Mouse (Mus musculus): Measurements from ENCODE around the gene Mphosph9. TPM values are rescaled to one million over a fixed set of nuclear protein-coding genes. Genes with fewer than 3 reads are reported as not detected.

The Mphosph9 gene
- total RNA-seq, 4 experiments from 2014 or later = 17.5 to 26.2 (median 24.9) TPM

DNA sequence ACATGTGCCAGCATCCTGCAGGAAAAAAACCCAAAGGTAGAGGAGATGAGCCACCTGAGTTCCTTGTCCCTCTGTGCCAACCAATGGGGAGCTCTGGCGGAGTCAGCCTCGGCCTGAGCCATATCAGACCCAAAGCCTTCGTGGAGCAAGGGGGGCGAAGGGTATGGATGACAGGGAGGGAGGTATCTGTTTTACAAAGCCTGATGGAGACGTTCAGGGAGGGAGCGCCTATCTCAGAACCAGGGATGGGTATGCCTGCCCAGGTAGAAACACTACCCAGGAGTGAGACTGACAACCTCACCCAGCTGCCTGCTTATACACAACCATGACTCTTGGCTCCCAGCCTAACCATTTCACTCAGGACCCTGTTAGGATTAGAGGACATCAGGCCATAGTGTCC, 111.4 kb downstream of the Mphosph9 start:
- DNase-seq (ENCODE audit: low spot score in 2 of 2) = no peak

DNA sequence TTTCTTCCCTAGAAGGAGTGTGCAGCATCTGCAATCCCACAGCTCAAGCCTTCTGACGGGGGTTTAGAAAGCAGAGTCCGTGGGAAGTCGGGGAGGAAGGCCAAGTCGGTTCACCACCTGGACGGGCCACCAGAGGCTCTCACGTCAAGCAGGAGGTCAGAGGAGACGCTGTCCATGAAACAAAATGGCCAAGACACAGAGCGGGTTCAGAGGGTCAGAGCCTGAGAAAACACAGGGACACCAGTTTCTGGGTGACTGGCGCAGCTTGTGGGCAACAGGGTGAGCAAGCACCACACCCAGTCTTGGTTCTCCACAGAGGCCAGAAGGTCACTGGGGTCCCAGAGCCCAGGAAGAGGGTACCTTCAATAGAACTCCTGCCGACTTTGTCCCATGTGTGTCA, 112.1 kb downstream of the Mphosph9 start:
- DNase-seq (ENCODE audit: low spot score in 2 of 2) = no peak

DNA sequence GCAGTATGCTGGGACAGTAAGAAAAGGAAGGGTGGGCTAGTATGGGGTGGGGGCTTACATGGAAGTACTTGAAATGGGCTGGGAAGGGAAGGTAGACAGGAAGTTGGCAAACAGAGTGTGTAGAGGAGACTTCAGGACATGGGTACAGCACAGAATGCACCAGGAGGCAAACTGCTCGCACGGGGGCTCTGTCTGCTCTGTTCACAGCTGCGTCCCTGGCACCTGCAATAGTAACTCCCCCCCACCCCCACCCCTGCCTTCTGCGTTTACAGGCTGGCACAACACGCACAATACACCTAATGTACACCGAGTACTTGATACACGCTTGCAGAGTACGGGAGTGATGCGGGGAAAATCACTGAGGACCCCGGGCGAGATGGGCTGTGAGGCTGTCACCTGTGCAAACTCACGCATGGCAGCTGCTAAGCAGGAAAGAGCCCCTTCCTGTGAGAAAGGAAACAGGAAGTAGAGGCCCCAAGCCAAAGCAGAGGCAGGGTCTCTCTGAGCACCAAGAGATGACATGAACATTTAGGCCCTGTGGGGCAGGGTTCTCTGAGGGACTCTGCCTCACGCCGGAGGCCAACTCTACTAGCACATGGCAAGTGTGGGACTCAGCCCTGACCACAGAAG, 113.1 kb downstream of the Mphosph9 start:
- no peak for DNase-seq (ENCODE audit: low spot score in 2 of 2)

DNA sequence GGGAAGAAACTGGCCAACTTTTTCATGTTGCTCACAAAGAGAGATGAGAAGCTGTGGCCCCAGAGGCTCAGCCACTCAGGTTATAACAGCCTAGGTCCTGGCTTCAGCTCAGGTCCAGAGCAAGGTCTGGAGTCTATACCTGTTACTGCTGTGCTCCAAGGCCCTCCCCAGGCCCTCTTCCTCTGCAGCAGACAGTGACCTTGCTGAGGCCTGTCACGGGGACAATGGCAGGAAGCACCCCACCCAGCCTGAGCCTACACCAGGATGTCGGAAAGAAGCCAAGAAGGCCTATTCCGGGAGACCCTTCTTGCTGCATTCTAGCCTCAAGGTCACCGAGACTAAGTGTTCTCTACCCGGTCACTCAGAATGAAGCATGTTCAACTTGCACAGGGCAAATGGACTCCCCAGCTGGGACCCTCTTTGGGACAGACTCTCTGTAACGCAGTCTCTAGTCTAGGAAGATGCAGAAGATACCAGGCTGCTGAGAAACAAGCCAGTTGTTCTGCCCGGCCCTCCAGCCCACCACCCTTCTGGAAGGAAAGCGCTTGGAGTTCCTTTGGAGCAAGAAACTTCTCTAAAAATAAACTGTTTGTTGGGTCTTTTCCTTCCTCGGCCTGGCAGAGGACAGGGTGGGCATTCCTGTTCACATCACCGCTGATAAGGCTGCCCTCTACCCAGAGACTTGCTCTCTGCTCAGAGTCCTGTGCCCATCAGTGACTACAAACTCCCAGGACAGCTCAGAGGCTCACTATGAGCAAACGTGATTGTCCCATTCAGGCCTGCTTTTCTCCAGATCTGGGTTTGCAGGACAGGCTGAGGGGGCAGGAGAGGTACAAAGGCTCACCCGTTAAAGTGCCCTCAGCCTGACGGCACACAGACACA, 113.9 kb downstream of the Mphosph9 start:
- DNase-seq (ENCODE audit: low spot score in 2 of 2) = no peak

DNA sequence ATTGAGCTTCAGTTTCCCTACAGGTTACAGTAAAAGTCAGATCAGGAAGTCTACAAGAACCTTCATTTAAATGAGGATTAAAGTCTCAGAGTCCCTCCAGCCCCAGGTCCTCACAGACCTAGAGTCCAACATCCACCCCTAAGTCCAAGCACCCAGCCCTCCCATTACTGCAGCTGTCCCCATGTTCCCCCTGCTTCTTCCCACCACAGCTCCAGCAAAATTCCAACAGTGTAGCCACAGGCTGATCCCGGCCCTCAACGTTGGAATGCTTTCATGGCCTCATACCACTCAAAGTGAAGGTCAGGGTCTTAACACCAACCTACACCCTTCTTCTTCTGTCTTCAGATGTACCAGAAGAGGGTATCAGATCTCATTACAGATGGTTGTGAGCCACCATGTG, 116.1 kb downstream of the Mphosph9 start:
- no peak for DNase-seq (ENCODE audit: low spot score in 2 of 2)

DNA sequence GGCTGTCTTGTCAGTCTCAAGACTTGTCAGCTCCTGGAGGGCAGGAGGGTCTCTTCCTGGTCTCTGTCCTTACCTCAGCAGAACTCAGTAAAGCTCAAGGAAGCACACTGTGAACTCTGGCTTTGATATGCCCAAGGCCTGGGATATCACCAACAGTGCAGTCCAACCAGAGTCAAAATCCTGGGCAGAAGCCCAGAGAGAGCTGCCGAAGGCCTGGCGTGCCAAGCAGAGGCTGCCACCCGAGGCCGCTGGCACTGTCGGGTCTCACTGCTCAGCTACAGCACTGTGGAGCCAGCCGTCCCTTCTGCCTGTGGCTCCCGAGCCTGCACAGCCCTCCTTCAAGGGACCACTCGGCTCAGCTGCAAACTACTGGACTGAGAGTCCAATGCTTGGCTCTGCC, 116.5 kb downstream of the Mphosph9 start:
- DNase-seq (ENCODE audit: low spot score in 2 of 2) = peak in 1 of 2 experiments; percentile 57

DNA sequence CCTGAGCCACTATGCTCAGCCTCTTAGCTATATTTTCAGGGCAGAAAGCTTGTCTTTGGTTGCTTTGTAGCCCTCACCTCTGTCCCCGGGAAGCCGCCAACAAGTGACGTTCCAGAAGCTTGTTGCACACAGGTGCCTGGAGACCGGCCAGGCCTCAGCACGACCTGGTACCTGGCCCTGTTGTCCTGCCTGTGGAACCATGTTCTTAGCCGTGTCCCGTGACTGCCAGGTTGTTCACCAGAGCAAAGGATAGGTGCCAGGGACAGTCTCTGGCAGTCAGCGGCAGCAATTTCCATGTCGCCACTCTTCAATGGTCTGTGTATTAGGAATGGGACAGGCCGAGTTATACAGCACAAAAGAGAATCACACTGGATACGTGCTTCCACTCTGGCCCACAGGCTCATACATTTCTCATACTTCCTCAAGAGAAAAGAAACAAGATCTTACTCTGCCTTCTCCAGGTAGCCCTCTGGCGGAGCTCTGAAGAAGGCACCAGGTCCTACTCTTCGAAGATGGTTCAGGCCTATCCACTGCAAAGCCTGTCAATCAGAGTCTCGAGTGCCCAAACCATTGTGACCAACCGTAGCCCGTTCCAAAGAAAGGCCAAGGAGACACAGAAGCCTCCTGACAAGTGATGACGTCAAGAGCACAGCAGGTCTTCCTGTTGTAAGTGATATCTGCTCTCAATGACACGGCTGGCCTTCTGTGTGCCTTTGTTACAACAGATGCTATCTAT, 117.3 kb downstream of the Mphosph9 start:
- DNase-seq (ENCODE audit: low spot score in 2 of 2) = no peak

DNA sequence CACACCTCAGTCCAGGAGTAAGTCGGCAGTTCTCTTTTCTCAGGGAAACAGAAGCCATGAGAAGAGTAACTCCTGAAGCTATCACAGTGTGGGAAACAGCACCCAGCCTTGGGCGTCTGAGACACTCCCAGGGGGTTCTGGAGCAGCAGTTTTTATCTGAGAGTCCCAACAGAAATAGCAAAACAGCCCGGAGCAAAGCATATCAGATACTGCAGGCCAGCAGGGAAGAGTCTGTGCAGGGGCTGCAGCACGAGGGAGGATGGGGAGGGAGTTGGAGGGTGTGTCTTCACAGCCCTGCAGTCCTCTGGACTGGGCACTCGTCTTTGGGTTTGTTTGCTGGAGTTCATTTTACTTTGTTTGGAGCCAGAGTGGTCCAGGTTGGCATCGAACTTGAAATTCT, 117.9 kb downstream of the Mphosph9 start:
- no peak for DNase-seq (ENCODE audit: low spot score in 2 of 2)

DNA sequence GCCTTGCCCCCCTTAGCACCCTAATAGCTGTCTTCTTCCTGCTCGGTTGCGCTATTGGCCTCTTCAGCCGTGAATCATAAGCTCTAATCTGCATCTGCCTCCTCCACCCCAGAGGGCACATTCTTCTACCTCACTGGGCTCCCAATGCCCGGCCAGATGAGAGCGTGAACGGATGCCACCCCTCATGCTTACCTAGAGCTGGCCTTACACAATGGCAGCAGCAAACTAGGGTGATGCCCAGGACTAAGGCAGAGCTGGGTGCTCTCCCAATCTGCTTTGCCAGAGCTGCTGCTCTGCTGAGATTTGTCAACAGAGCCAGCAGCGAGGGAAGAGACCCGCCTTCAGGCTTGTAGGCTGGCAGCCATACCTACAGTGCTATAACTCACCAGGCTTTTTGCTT, 119.7 kb downstream of the Mphosph9 start:
- DNase-seq (ENCODE audit: low spot score in 2 of 2) = no peak

DNA sequence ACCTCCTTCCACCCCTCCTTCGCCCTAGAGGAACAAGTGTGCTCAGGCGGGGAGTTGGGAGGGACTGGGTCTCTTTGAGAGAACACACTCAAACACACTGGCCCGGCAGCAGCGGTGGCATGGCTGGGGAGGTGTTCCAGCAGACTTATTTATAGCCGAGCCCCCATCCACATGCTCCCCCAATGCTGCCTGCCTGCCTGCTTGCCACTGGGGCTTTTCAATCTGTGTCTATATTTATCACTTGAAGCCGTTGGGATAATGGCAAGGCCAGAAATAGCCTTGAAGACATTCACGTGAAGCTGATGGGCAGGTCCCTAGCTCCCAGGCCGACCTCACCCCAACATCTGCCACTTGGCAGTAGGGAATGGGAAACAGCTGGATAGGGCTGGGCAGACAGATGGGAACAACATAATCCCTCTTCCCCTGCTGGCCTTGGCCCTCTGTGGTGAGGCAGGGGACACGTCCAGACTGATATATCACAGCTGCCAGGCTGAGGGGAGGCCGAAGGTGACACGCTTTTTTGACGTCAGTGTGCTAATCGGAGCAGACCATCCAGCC, 121.2 kb downstream of the Mphosph9 start:
- DNase-seq (ENCODE audit: low spot score in 2 of 2) = no peak

DNA sequence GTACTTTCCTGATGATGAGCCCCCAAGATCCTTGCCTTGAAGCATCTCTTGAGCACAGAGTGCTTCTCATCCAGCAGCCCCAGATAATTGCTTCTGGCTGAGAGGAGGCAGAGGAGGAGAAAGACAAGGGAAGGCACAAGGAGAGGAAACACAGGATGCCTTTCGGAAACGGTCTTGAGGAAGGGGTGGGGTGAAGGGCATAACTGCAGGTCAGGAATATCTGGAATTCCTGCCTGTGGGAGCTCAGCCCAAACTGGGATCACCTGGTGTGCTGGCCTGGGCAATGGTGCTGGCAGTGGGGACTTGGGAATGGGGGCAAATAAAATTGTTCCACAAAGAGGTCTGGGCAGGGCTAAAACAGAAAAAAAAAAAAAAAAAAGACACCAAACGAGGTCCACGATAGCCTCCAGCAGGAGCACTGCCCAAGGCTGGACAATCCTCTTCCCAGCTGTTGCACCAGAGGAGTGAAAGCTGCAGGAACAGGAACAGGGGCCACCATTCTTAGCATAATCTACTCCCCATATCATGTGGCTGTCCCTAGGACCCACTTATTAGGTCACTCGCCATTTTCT, 121.9 kb downstream of the Mphosph9 start:
- DNase-seq (ENCODE audit: low spot score in 2 of 2) = no peak

DNA sequence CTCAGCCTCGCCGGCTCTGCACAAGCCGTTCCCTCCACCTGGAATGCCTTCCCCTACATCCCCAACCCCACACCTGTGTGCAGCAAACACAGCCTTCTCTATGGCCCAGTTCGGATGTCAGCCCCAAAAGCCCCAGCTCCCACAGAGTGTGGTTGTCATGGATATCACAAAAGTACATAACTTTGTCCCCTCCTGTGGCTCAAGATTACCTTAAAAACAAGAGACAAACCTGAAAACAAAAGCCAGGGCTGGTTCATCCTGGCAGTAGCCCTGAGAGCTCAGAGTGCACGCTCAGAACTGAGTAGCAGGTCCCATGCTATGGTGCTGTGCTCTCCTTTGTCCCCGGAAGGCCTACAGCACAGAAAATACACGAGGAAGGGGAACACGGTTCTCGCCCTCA, 122.6 kb downstream of the Mphosph9 start:
- DNase-seq (ENCODE audit: low spot score in 2 of 2) = no peak

DNA sequence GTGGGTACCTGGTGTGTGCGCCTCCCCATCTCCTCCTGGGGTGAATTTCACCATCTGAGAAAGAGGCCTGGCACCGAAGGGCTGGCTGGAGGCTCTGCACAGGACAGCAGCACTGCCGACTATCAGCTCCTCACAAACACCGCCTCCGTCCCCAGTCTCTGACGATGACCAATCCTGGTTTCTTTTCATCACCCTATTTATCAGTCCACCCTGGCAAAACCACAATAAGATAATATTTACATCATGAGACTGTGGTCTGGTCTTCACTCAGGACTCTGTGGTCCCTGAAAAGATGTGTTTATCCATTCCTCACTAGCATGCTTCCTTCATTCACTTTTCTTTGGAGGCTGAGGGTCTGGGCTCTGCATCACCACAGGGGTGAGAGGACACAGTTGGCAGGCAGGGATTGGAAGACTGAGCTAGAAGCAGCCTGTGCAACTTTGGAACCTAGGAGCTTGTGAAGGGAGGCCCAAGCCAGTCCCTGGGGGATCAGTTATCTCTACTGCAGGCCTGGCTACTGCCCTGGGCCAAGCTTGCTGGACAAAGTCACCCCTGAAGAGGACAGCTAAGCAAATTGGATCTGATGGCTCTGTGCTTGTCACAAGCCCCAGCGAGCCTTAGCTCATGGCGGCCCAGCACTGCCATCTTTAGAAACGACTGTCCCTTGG, 123.5 kb downstream of the Mphosph9 start:
- DNase-seq (ENCODE audit: low spot score in 2 of 2) = no peak

DNA sequence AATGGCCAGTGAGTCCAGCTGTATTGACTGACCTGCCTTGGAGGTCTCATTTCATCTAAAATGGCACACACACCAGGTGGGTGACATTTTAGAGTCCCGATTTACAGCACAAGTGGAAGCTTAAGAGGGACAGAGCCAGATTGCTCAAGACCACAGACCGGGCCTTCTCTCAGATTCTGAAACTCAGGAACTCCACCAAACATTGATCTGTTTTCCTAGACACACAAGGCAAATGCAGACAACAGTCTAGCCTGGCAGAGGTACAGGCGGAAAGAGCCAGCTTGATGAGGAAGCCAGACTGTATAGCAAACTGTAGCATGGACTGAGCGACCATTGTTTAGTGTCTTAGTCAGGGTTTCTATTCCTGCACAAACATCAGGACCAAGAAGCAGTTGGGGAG, 124.5 kb downstream of the Mphosph9 start:
- no peak for DNase-seq (ENCODE audit: low spot score in 2 of 2)

DNA sequence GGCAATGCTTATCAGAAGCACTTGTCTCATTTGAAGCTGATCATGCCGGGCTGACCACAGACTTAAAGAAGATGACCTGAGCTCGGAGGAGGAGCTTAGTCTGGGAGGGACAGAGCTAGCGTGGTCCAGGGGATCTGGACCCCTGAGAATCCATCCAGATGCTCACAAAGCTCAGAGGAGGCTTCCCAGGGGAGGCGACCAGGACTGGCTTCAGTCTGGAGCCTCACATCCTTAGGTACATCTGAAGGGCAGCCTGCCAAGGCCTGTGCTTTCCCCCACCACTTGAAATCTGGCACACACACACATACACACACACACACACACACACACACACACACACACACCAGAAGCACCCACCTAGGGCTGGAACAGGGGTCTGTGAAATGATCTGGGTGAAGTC, 125.7 kb downstream of the Mphosph9 start:
- no peak for DNase-seq (ENCODE audit: low spot score in 2 of 2)

DNA sequence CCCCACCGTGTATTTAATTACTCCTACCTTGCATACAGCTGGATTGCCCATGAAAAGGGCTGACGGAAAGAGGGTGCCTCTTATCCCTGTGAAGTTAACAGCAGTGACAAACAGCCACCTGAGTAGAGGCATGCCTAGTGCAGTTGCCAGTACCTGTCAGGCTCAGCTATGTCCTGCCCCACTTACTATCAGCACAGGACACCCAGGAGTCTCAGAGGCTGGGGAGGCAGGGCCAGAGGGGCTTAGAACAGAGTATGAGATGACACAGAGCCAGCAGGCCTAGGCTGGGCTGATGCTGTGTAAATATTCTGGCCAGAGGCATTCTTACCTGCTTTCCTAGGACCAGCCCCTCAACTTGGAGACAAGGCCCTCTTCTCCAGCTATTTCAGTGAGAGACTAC, 126.2 kb downstream of the Mphosph9 start:
- DNase-seq (ENCODE audit: low spot score in 2 of 2) = no peak

Other genes with a start within 250 kb of the Mphosph9 start
- 10 to 100 TPM; 29.4 to 33.0 (median 30.4) TPM for gene Abcb9, start 232.2 kb downstream of the Mphosph9 start, total RNA-seq (2022)
- 10 to 100 TPM; 34.9 to 41.6 (median 38.9) TPM for gene Ogfod2, start 215.7 kb downstream of the Mphosph9 start, total RNA-seq (2022)
- gene Arl6ip4, start 211.9 kb downstream of the Mphosph9 start, total RNA-seq (2022) = 10 to 100 TPM; 46.3 to 64.6 (median 50.4) TPM
- 100 to 1,000 TPM; 260 to 337 (median 315) TPM for gene Pitpnm2, start 78.2 kb downstream of the Mphosph9 start, total RNA-seq (2022)
- gene 2810006K23Rik, start 117 bp upstream of the Mphosph9 start, total RNA-seq (2022) = 10 to 100 TPM; 12.3 to 17.1 (median 14.6) TPM
- 100 to 1,000 TPM in 2 of 4 experiments, 10 to 100 TPM in 2; 92.2 to 111 (median 102) TPM for gene Cdk2ap1, start 35.1 kb upstream of the Mphosph9 start, total RNA-seq (2022)
- 100 to 1,000 TPM; 135 to 183 (median 148) TPM for gene Sbno1, start 98.0 kb upstream of the Mphosph9 start, total RNA-seq (2022)
- gene Kmt5a, start 112.0 kb upstream of the Mphosph9 start, total RNA-seq (2022) = 10 to 100 TPM; 58.2 to 72.4 (median 64.4) TPM
- gene Rilpl2, start 150.4 kb upstream of the Mphosph9 start, total RNA-seq (2022) = 10 to 100 TPM; 15.5 to 21.0 (median 17.2) TPM
- gene Snrnp35, start 155.2 kb upstream of the Mphosph9 start, total RNA-seq (2022) = 10 to 100 TPM; 25.7 to 31.5 (median 28.6) TPM
- 10 to 100 TPM; 67.1 to 69.2 (median 68.8) TPM for gene Rilpl1, start 203.4 kb upstream of the Mphosph9 start, total RNA-seq (2022)
- gene Tmed2, start 212.7 kb upstream of the Mphosph9 start, total RNA-seq (2022) = 100 to 1,000 TPM; 100 to 117 (median 109) TPM
- 10 to 100 TPM; 27.5 to 36.8 (median 29.6) TPM for gene Ddx55, start 224.9 kb upstream of the Mphosph9 start, total RNA-seq (2022)

Data from layer of hippocampus, adult 8-10 months (tissue).